ENCODE assay signal across 10 mouse cellular contexts in the genomic region with DNA sequence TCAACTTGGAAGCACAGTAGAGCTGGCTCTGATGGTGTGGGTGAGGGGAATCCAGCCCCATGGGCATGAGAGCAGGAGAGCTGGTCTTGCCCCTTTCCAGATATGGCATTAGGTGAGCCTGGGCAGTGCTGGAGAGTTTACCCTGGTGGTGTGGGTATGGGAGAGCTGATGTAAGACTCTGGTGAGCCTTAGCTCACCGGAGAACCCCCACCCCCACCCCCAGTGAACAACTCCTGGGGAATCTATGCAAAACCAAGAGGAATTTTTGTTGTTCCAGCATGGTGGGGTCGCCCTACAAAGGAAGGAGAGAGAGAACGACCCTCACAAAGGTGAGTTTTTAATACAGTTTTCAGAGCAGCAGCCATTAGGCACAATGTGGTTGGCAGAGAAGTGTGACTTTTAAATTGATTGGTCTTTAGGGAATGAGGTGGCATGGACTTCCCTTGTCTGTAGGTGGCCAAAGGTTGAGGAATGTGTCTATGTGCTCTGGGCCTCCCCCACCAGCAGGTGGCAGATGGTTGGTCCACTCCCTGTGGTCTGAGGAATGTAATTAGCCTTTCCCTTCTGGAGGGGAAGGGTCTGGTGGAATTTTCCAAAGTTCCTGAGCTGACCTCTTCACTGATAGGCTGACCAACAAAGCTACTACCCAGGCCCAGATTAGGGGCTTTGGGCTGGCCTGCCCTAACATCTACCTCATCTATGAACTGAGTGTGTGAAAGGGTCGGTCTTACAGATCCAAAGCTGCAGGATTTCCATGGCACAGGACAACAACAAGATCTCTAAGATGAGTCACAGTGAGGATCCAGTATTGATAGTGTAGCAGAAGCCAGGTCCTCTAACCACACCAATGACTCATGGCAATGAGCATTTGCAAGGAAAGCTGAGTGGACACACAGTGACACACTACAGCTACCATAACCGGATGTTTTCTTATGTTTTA.
DNase-seq lines count a peak whose midpoint lies in the region; ATAC-seq and TF ChIP-seq lines count a peak whose summit lies in the region.
"Had no signal": no experiment of that assay in that cellular context is flagged by ENCODE, and none has a peak within 500 bp of the region (broad histone marks: within the 10 kb centered on the region; RNA-seq: fewer than 3 reads in every experiment).

No protein-coding gene starts in this region.

- H3K4me1 ChIP-seq in forebrain, embryonic 15.5 days = no peaks in the 10 kb centered on the region
- peaks cover 10% of the 10 kb centered on the region for H3K4me1 ChIP-seq in forebrain, embryonic 10.5 days
- H3K4me1 ChIP-seq in CH12.LX (ENCODE audit: control insufficient read depth in 1 of 2, insufficient read depth in 2 of 2) = peaks cover 0 to 7% of the 10 kb centered on the region in 2 experiments; a peak in 1 of 4 replicates
- no peaks in the 10 kb centered on the region for H3K4me1 ChIP-seq in embryonic facial prominence, embryonic 12.5 days
- H3K4me1 ChIP-seq in liver, embryonic 16.5 days (ENCODE audit: control insufficient read depth, low read depth, low read length) = peaks cover 19% of the 10 kb centered on the region
- no peaks in the 10 kb centered on the region for H3K4me1 ChIP-seq in midbrain, embryonic 14.5 days (ENCODE audit: control insufficient read depth, insufficient read depth, low read length)
- H3K4me1 ChIP-seq: heart, embryonic 15.5 days; limb, embryonic 13.5 days had no signal

- 80% methylated on average over 5 of the region's 5 CpGs for WGBS in forebrain, embryonic 15.5 days
- 80% methylated on average over 5 of the region's 5 CpGs for WGBS in forebrain, embryonic 10.5 days
- WGBS in embryonic facial prominence, embryonic 12.5 days = 86% methylated on average over 5 of the region's 5 CpGs
- 82% methylated on average over 5 of the region's 5 CpGs for WGBS in liver, embryonic 16.5 days (ENCODE audit: insufficient replicate concordance)
- WGBS in midbrain, embryonic 14.5 days = 87% methylated on average over 5 of the region's 5 CpGs

- 0 out of 2 replicates have a peak, but pooled peaks have one; percentile 41 for ATAC-seq in forebrain, embryonic 15.5 days (replicated peaks)
- ATAC-seq in embryonic facial prominence, embryonic 12.5 days (ENCODE audit: insufficient number of reproducible peaks, insufficient read depth, low FRiP score, low TSS enrichment) = 0 out of 2 replicates have a peak, but pooled peaks have one; percentile 6
- ATAC-seq in liver, embryonic 16.5 days (ENCODE audit: low read depth) = peak; percentile 50
- ATAC-seq in midbrain, embryonic 14.5 days (ENCODE audit: low FRiP score, low TSS enrichment) = no peak

- dilution Hi-C loops in CH12.LX (cut with MboI; ENCODE audit: extremely low pct_ligation_motif_present, extremely low pct_unique_long_range_greater_than_20kb, low sequenced_read_pairs) = no loop called here

- H3K4me3 ChIP-seq in forebrain, embryonic 15.5 days = no peak overlapping the region
- no peak overlapping the region for H3K4me3 ChIP-seq in forebrain, embryonic 10.5 days
- H3K4me3 ChIP-seq in CH12.LX (replicated peaks in 1 of 3; ENCODE audit: low read depth in 2 of 3, low read length in 2 of 3, poor library complexity in 1 of 3) = no peak overlapping the region
- no peak overlapping the region for H3K4me3 ChIP-seq in embryonic facial prominence, embryonic 12.5 days
- no peak overlapping the region for H3K4me3 ChIP-seq in liver, embryonic 16.5 days (ENCODE audit: low read depth, low read length)
- H3K4me3 ChIP-seq in midbrain, embryonic 14.5 days (replicated peaks; ENCODE audit: low read depth, low read length) = no peak overlapping the region
- H3K4me3 ChIP-seq: heart, embryonic 15.5 days; limb, embryonic 13.5 days had no signal

- H3K4me2 ChIP-seq in forebrain, embryonic 15.5 days (replicated peaks) = no peak overlapping the region
- H3K4me2 ChIP-seq in CH12.LX (ENCODE audit: insufficient read depth, low read depth, poor library complexity, severe bottlenecking) = no peak overlapping the region
- no peak overlapping the region for H3K4me2 ChIP-seq in embryonic facial prominence, embryonic 12.5 days (replicated peaks)
- H3K4me2 ChIP-seq in liver, embryonic 16.5 days (ENCODE audit: low read depth, low read length) = no peak overlapping the region
- H3K4me2 ChIP-seq in midbrain, embryonic 14.5 days (ENCODE audit: low read length) = no peak overlapping the region
- H3K4me2 ChIP-seq: heart, embryonic 15.5 days; limb, embryonic 13.5 days had no signal

- H3K9ac ChIP-seq in forebrain, embryonic 15.5 days (replicated peaks) = no peak overlapping the region
- no peak overlapping the region for H3K9ac ChIP-seq in CH12.LX (ENCODE audit: insufficient read depth, low read depth)
- no peak overlapping the region for H3K9ac ChIP-seq in embryonic facial prominence, embryonic 12.5 days
- no peak overlapping the region for H3K9ac ChIP-seq in liver, embryonic 16.5 days (ENCODE audit: low read depth, low read length)
- H3K9ac ChIP-seq in midbrain, embryonic 14.5 days (replicated peaks; ENCODE audit: low read length) = no peak overlapping the region
- H3K9ac ChIP-seq: heart, embryonic 15.5 days; limb, embryonic 13.5 days had no signal

- TF ChIP-seq POLR2A in CH12.LX (IDR thresholded peaks at IDR 0.05; ENCODE audit: low read depth, low read length) = no peak

- no peaks in the 10 kb centered on the region for H3K9me3 ChIP-seq in forebrain, embryonic 15.5 days
- H3K9me3 ChIP-seq in forebrain, embryonic 10.5 days = no peaks in the 10 kb centered on the region
- no peaks in the 10 kb centered on the region for H3K9me3 ChIP-seq in CH12.LX (replicated peaks; ENCODE audit: low read length)
- H3K9me3 ChIP-seq in embryonic facial prominence, embryonic 12.5 days = no peaks in the 10 kb centered on the region
- no peaks in the 10 kb centered on the region for H3K9me3 ChIP-seq in liver, embryonic 16.5 days (replicated peaks; ENCODE audit: control insufficient read depth, low read length)
- H3K9me3 ChIP-seq in midbrain, embryonic 14.5 days (ENCODE audit: control insufficient read depth, low read length) = no peaks in the 10 kb centered on the region
- H3K9me3 ChIP-seq: heart, embryonic 15.5 days; limb, embryonic 13.5 days had no signal

- TF ChIP-seq RAD21 in CH12.LX (IDR thresholded peaks at IDR 0.05; ENCODE audit: low read depth, low read length) = peak; percentile 18

- H3K27me3 ChIP-seq in forebrain, embryonic 15.5 days = no peaks in the 10 kb centered on the region
- no peaks in the 10 kb centered on the region for H3K27me3 ChIP-seq in forebrain, embryonic 10.5 days (ENCODE audit: poor library complexity, severe bottlenecking)
- H3K27me3 ChIP-seq in CH12.LX (replicated peaks) = no peaks in the 10 kb centered on the region
- no peaks in the 10 kb centered on the region for H3K27me3 ChIP-seq in embryonic facial prominence, embryonic 12.5 days
- H3K27me3 ChIP-seq in liver, embryonic 16.5 days (ENCODE audit: control insufficient read depth, insufficient read depth, low read depth, low read length) = no peaks in the 10 kb centered on the region
- no peaks in the 10 kb centered on the region for H3K27me3 ChIP-seq in midbrain, embryonic 14.5 days (ENCODE audit: control insufficient read depth, insufficient read depth, low read length)
- H3K27me3 ChIP-seq: heart, embryonic 15.5 days; limb, embryonic 13.5 days had no signal

- DNase-seq in forebrain, embryonic 10.5 days (ENCODE audit: extremely low spot score, low spot score) = no peak
- DNase-seq in CH12.LX (ENCODE audit: extremely low read depth) = no peak
- no peak for DNase-seq in spleen, postnatal 36 days (ENCODE audit: low spot score in 2 of 2)
- no peak for DNase-seq in midbrain, embryonic 14.5 days
- DNase-seq in T-cell, adult 2 months (ENCODE audit: low spot score) = no peak

- no peaks in the 10 kb centered on the region for H3K79me2 ChIP-seq in CH12.LX (replicated peaks; ENCODE audit: control insufficient read depth, extremely low read depth, insufficient read depth, poor library complexity, severe bottlenecking)

- no peak for TF ChIP-seq EP300 in CH12.LX (IDR thresholded peaks at IDR 0.05; ENCODE audit: low read length)

- no peaks in the 10 kb centered on the region for H3K36me3 ChIP-seq in forebrain, embryonic 15.5 days
- H3K36me3 ChIP-seq in forebrain, embryonic 10.5 days (replicated peaks) = no peaks in the 10 kb centered on the region
- H3K36me3 ChIP-seq in CH12.LX (replicated peaks in 1 of 2; ENCODE audit: control insufficient read depth in 1 of 2, insufficient read depth in 1 of 2, low read length in 1 of 2) = peaks cover 0 to 4% of the 10 kb centered on the region in 2 experiments
- H3K36me3 ChIP-seq in embryonic facial prominence, embryonic 12.5 days = no peaks in the 10 kb centered on the region
- no peaks in the 10 kb centered on the region for H3K36me3 ChIP-seq in liver, embryonic 16.5 days (ENCODE audit: control insufficient read depth, insufficient read depth)
- H3K36me3 ChIP-seq in midbrain, embryonic 14.5 days (ENCODE audit: control insufficient read depth, insufficient read depth, low read length) = no peaks in the 10 kb centered on the region
- H3K36me3 ChIP-seq: heart, embryonic 15.5 days; limb, embryonic 13.5 days had no signal

- no peak overlapping the region for H3K27ac ChIP-seq in forebrain, embryonic 15.5 days (replicated peaks)
- H3K27ac ChIP-seq in forebrain, embryonic 10.5 days = no peak overlapping the region
- no peak overlapping the region for H3K27ac ChIP-seq in CH12.LX (ENCODE audit: insufficient read depth, low read depth)
- no peak overlapping the region for H3K27ac ChIP-seq in embryonic facial prominence, embryonic 12.5 days
- H3K27ac ChIP-seq in liver, embryonic 16.5 days (ENCODE audit: low read length) = no peak overlapping the region
- no peak overlapping the region for H3K27ac ChIP-seq in midbrain, embryonic 14.5 days (replicated peaks; ENCODE audit: low read depth, low read length)
- H3K27ac ChIP-seq: heart, embryonic 15.5 days; limb, embryonic 13.5 days had no signal

- peak in 1 of 2 experiments; percentile 61; a peak in 2 of 4 replicates for TF ChIP-seq CTCF in CH12.LX (conservative IDR thresholded peaks at IDR 0.05 in 1 of 2, IDR thresholded peaks at IDR 0.05 in 1 of 2; ENCODE audit: low read depth in 2 of 2, low read length in 2 of 2)

- in situ Hi-C loops in CH12.LX (cut with MboI; ENCODE audit: low pct_ligation_motif_present, low pct_unique_long_range_greater_than_20kb, low sequenced_read_pairs) = no loop called here

TF ChIP-seq in CH12.LX, 34 proteins besides CTCF, POLR2A, EP300 and RAD21:
- TF ChIP-seq KAT2A (IDR thresholded peaks at IDR 0.05; ENCODE audit: insufficient replicate concordance, low read length) = no peak
- peak; percentile 63 for TF ChIP-seq SMC3 (IDR thresholded peaks at IDR 0.05; ENCODE audit: low read depth, low read length)
